Mouse (Mus musculus) layer of hippocampus, adult 18-20 months (tissue): ENCODE data around the gene Plekha6. TPM values are rescaled to one million over a fixed set of nuclear protein-coding genes. Genes with fewer than 3 reads are reported as not detected.

Source experiments
- total RNA-seq, 2 experiments: library from RNA; stranded (reverse); gene quantifications; 2 replicates each; pipeline ENCODE4 v1.2.3; 2021

Gene Plekha6
- total RNA-seq, 2 experiments from 2014 or later = 54.5 to 59.0 TPM

Other genes with a start within 250 kb of the Plekha6 start
- gene Mdm4, start 133.6 kb upstream of the Plekha6 start, total RNA-seq = 10 to 100 TPM; 68.0 to 86.7 TPM
- 10 to 100 TPM; 14.5 to 15.0 TPM for gene Pik3c2b, start 118.5 kb upstream of the Plekha6 start, total RNA-seq
- gene Ppp1r15b, start 33.1 kb upstream of the Plekha6 start, total RNA-seq = 10 to 100 TPM; 43.7 to 44.2 TPM
- not detected for gene Golt1a, start 145.6 kb downstream of the Plekha6 start, total RNA-seq
- not detected for gene Kiss1, start 157.7 kb downstream of the Plekha6 start, total RNA-seq
- under 1 TPM in 1 of 2 experiments, not detected in 1; 0.20 TPM for gene Ren1, start 186.3 kb downstream of the Plekha6 start, total RNA-seq
- gene Etnk2, start 199.4 kb downstream of the Plekha6 start, total RNA-seq = 1 to 10 TPM; 1.0 to 2.1 TPM